Mouse (Mus musculus) right cerebral cortex, postnatal 10 days (tissue): ENCODE results near the gene Rogdi.

Source experiments
- DNase-seq, 2 experiments: peaks; one replicate each; pipeline ENCODE4 v3.0.0; 2021; ENCODE audit warnings: low spot score in 2 of 2

Rogdi gene

DNA sequence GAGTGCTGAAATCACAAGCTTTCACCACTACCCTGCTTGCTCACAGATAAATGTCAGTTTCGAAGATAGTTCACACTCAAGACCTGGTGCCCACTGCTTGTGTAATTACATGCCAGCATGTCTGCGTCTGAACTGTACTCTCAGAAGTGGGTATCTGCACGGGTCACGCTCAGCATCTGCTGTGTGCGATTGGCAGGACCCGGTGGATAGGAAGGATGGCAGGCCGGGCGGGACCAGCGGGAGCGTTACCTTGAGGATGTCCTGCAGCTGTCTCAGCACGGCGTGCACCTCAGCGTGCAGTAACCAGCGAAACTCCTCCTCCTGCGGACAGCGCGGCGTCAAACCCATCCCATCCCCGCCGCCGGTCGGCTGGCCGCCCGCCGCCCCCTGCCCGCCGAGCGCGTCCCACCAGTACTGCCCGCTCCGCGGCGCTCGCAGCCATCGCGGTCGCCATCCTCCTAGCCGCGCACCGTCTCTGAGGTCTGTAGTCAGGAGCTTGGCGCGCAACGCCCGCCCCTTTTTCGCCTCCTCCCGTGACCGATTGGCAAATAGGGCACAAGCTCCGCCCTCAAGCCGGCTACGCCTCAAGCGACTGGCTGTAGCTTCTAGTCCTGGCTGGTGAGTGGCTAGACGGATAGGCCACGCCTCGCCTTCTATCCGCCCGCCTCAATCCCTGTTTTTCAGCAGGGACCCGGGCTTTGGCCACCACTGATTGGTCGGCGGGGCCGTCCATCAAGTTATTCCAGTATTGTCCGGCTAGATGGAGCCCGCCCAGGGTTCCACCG is at the start of gene Rogdi:
TSS of gene Rogdi (minus strand) at position 500 of the 785 bp plus-strand sequence.
- DNase-seq: peak; percentile 99 to 100

DNA sequence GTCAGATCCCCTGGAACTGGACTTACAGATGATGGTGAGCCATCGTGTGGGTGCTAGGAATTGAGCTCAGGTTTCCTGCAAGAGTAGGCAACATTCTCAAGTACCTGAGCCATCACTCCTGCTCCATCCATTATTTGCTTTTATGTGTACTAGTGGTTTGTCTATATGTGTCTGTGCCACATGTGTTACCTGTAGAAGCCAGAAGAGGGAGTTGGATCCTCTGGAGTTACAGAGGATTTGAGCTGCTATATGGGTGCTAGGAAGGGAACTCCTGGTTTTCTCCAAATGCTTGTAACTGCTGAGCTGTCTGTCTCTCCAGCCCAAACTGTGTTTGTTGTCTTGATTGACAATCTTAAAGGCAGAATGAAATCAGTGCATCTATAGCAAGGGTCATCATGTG is 44.8 kb upstream of the Rogdi start:
- no peak for DNase-seq

DNA sequence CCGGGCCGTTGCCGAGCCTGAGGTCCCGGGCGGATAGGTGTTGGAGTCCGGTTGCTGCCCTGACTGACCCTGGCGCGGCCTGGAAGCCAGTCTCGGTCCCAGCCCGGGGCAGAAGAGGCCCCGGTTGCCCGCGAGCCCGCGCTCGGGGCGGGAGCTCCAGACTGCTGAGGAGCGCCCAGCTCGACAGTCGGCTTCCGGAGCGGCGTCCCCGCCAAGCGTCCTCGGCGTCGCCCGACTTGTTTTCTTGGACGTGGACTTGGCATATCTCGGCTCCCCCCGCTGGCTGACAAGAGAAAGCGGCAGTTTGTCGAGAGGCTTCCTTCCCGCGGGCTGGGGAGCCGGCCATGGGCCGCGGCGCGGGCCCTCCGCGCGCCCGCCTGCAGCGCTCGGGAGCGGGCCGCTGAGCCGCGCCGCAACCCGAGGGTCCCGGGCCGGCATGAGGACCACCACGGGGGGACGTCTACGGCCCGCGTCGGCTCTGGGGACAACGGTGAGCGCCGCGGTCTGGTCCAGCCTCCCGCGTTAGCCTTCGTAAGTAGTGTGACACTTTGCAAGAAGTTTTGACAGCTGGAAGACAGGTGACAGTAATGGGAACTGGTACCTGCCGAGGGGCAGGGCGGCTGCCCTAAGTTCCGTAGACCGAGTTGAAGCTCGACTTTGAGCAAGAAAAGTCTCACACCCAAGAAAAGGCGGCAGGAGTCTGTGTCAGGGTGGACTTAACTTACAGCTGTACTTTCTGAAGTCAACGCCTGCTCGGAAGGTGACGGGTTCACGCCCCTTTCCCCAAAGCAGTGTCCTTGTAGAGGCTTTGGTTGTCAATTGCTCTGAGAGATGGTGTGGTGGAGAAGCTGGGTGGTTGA is 37.1 kb upstream of the Rogdi start:
- peak; percentile 80 to 87 for DNase-seq

GRCm38 (mm10) chr16:5049774-5050234 is 36.5 kb upstream of the Rogdi start, which contains the start of the genes Glyr1 and Ubn1:
TSS of gene Glyr1 (minus strand) at chr16:5049863.
TSS of gene Ubn1 (plus strand) at chr16:5050057.
- DNase-seq: peak; percentile 100

- peak in 1 of 2 experiments; percentile 24 for DNase-seq
Measured at GRCm38 (mm10) chr16:5049182-5049773, 35.9 kb upstream of the Rogdi start.

- DNase-seq: no peak
Measured at GRCm38 (mm10) chr16:5045322-5045721, 32.0 kb upstream of the Rogdi start.

GRCm38 (mm10) chr16:5036649-5037234 is 23.4 kb upstream of the Rogdi start:
- no peak for DNase-seq

DNA sequence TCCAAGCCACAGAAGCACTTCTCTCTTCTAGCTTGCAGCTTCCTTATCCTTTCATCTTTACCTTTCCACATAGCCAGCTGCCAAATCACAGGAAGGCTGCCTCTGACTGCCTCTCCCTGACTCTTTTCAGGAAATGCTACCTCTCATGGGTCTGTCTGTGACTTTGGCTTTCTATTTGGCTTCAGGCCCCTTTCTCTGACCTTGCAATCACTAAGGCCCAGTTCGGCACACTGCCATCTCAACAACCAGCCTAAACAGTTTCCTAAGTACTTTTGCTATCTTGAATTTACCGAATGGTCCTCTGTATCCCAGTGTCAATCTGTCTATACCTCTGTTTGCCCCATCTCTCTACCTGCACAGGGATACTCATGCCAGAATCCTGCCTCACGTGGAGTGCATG is 22.2 kb upstream of the Rogdi start:
- no peak for DNase-seq

GRCm38 (mm10) chr16:5029847-5030246 is 16.5 kb upstream of the Rogdi start:
- DNase-seq: no peak

DNA sequence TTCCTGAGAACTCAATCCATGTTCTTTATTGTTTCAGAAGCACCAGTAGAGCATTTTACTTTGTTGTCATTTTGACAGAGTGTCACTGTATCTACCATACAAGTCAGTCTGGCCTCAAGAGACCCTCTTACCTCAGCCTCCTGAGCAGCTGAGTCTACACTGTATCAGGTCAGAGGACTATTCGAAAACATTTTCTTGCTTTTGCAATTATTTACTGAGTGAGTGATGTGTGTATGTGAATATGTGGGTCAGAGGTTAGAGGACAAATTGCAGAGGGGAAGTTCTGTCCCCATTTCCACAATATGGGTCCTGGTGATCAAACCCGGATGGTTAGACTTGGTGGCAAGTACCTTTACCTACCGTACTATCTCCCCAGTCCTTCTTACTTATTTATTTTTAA is 10.7 kb upstream of the Rogdi start:
- no peak for DNase-seq

GRCm38 (mm10) chr16:5014578-5014977 is 1.2 kb upstream of the Rogdi start:
- DNase-seq: no peak

- DNase-seq: peak in 1 of 2 experiments; percentile 46
Measured at GRCm38 (mm10) chr16:5012036-5013005, 1.0 kb downstream of the Rogdi start.

DNA sequence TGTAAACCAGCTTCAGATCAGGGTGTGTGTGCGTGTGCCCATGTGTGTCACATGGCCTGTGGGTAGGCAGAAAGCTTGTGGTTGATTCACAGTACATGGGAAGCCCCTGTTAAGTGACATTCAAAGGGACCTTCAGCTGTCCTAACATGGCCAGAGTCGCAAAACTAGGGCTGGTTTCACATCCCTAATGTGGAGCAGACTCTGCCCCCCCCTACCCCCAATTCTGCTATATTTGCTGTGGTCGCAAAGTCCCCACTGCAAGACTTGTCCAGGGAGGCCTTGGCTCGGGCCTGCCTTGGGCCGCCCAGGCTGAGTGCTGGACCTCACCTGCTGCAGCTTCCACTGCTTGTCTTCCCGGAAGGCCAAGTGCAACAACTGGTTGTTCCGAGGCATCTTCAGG is 2.1 kb downstream of the Rogdi start:
- DNase-seq: no peak

DNA sequence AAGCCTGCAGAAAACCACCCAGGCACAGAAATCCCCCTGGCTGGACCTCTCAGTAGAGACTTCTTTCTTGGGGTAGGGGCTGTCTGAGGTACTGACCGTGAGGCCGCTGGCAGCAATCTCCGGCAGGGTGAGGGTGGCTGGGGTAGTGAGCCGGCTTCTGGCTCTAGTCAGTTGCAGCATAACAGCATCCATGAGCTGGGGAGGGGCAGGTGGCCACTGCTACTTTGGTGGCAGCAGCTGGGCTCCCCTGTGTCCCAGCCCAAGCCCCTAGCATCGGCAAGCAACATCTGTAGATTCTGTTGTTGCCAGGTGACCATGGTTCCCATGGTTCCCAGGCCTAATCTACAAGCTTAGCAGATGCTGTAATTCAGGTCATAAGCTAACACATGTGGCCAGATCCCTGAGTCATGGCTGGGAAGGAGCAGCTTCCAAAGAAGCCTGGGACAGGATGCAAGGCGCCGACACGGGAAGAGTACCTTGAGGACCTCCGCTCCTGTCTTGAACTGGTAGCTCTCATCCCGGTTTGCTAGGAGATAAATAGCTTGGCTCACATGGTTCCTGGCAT is 2.9 kb downstream of the Rogdi start:
- no peak for DNase-seq

DNA sequence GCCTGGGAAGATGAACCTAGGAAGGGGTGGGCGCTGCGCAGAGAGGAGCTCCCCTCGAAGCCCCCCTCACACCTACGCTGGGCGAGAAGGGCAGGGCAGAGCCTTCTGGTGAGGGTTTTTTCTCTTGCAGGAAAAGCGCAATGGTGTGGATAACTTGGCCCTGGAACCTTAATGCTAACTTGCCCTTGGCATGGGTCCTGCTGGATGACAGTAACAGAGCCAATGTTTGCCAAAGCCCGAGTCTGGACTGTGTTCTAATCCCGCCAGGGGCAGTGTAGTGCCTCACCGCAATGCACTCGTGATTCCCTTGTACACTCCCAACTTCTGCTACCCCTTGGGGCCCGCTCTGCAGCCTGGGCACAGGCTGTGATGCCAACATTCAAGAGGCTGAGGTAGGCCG is 5.3 kb downstream of the Rogdi start:
- DNase-seq: no peak

- DNase-seq: no peak
Measured at GRCm38 (mm10) chr16:5007492-5007891, 5.9 kb downstream of the Rogdi start.

GRCm38 (mm10) chr16:5007067-5007466 is 6.3 kb downstream of the Rogdi start, which contains the start of gene Smim22:
TSS of gene Smim22 (plus strand) at chr16:5007288.
- DNase-seq: no peak

DNA sequence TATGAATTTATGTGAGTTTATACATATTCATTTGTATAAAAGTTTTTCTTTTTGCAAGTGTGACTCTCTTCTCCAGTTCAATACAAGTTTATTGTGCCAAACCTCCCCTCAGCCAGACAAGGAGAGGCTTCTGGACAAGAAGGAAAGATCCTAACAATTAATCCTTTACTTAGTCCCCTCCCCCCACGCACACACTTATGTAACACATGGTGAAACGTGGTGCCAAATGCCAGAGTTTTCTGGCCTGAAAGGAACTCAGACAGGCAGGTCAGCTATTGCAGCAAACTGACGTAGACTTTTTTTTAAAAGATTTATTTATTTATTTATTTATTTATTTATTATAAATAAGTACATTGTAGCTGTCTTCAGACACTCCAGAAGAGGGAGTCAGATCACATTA is 12.7 kb downstream of the Rogdi start:
- no peak for DNase-seq

DNA sequence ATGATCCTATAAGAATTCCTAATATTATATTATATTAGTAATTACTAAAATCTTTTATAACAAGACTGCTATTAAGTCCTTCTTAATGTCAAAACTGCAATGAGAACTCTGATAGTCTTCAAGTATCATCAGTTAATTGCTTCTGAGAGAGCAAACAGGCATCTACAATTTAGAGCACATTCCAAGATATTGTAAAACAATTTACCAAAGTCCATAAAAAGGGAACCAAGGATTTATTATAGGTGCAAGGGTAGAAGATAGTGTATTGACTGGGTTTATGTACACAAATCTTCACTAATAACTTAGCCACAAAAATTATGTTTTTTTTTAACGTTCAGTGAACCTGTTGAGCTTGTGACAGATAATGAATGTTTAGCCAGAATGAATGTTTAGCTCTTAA is 14.4 kb downstream of the Rogdi start:
- no peak for DNase-seq

GRCm38 (mm10) chr16:4997553-4997952 is 15.8 kb downstream of the Rogdi start, which contains the start of gene Sept12:
TSS of gene Sept12 (minus strand) at chr16:4997852.
- DNase-seq: no peak
